Mouse (Mus musculus) megakaryocyte, embryonic 14.5 days (primary cell): ENCODE data around the gene C2cd2l.

Experiments
- FLI1 ChIP-seq: IDR thresholded peaks from 2 replicates; pipeline ENCODE4 v1.6.1; 2012; ENCODE audit warnings: low read length, inconsistent platforms, mixed read lengths
- GATA1 ChIP-seq: IDR thresholded peaks from 3 replicates; pipeline ENCODE4 v1.6.1; 2012; ENCODE audit warnings: mixed read lengths, low read length, inconsistent platforms, borderline replicate concordance

- TF ChIP-seq GATA1 (no peak), FLI1 (no peak)
Measured at GRCm38 (mm10) chr9:44287003-44287400, 33.1 kb downstream of the C2cd2l start.
